Mouse (Mus musculus) CH12.LX (cell line): ENCODE results near the gene Lifr.

ENCODE experiments used
- CTCF ChIP-seq, 2 experiments: IDR thresholded peaks in 1 of 2; conservative IDR thresholded peaks in 1 of 2; 2 replicates each; pipeline ENCODE4 v1.5.1; 2011 to 2012; ENCODE audit warnings: low read depth in 2 of 2, low read length in 2 of 2, improper control_type of control experiment in 1 of 2, inconsistent platforms in 1 of 2, mild to moderate bottlenecking in 1 of 2, moderate library complexity in 1 of 2
- ELF1 ChIP-seq: IDR thresholded peaks from 2 replicates; pipeline ENCODE4 v1.6.1; 2014; ENCODE audit warnings: low read depth, mild to moderate bottlenecking, inconsistent platforms, low read length, improper control_type of control experiment

- TF ChIP-seq ELF1 (no peak), CTCF (conservative IDR thresholded peaks at IDR 0.05 in 1 of 2, IDR thresholded peaks at IDR 0.05 in 1 of 2; ENCODE audit: low read depth in 2 of 2, low read length in 2 of 2) (no peak)
These were observed 116.9 kb downstream of the Lifr start for GRCm38 (mm10) chr15:7207292-7207691.
